8 mouse cellular contexts compared by ENCODE assay signal in genomic region chr17:17004632-17005265, GRCm38 (mm10). TPM values are rescaled to one million over a fixed set of nuclear protein-coding genes. Genes with fewer than 3 reads are reported as not detected.
DNase-seq lines count a peak whose midpoint lies in the region; ATAC-seq and TF ChIP-seq lines count a peak whose summit lies in the region.
"Not testable (repeated sequence)": the region's sequence is repeated elsewhere in the genome, so short reads cannot be mapped to it uniquely, and the experiment has no call there.

No protein-coding gene starts in this region.

- peak overlapping the region; percentile 66 for H3K9ac ChIP-seq in hindbrain, embryonic 13.5 days

- H3K36me3 ChIP-seq in hindbrain, embryonic 13.5 days, result not testable (repeated sequence)

- not testable (repeated sequence) for H3K4me1 ChIP-seq in hindbrain, embryonic 13.5 days (replicated peaks)

- not testable (repeated sequence) for H3K9me3 ChIP-seq in hindbrain, embryonic 13.5 days

- H3K4me2 ChIP-seq in hindbrain, embryonic 13.5 days, result peak overlapping the region; percentile 59

- POLR2A ChIA-PET in Patski (lab: Charles Lee), result interaction anchor here (0.6 kb wide), 1 partner anchor 307 kb away, joined by 3 read pairs; no protein-coding TSS in a partner anchor

- TF ChIP-seq CTCF in Patski (IDR thresholded peaks at IDR 0.05), result not testable (repeated sequence)

- CTCF ChIA-PET in Patski (lab: Charles Lee), result not testable (repeated sequence)

- peak; percentile 71 for DNase-seq in Patski (ENCODE audit: low read depth, low spot score)
- peak; percentile 84 to 87 for DNase-seq in cerebellum, postnatal 14 days
- peak; percentile 83 for DNase-seq in frontal cortex, postnatal 14 days (ENCODE audit: low spot score in 2 of 2)
- DNase-seq in layer of hippocampus, postnatal 25 days (ENCODE audit: extremely low spot score in 1 of 2, low spot score in 1 of 2), result peak; percentile 48 to 51
- DNase-seq in lung, postnatal 25 days (ENCODE audit: low spot score), result peak; percentile 95
- peak; percentile 95 for DNase-seq in retina, embryonic 14.5 days (ENCODE audit: low spot score)
- DNase-seq in thymus, postnatal 4 days, result peak; percentile 74

- in situ Hi-C loops in Patski (cut with MboI; ENCODE audit: low pct_unique_long_range_greater_than_20kb), result not testable (repeated sequence)

- H3K4me3 ChIP-seq in hindbrain, embryonic 13.5 days, result peak overlapping the region; percentile 48

- WGBS in hindbrain, embryonic 13.5 days, result 3% methylated on average over 16 of the region's 16 CpGs

- peak; percentile 100 for ATAC-seq in Patski
- peak; percentile 100 for ATAC-seq in hindbrain, embryonic 13.5 days (ENCODE audit: low FRiP score)

- not testable (repeated sequence) for H3K27ac ChIP-seq in hindbrain, embryonic 13.5 days

- H3K27me3 ChIP-seq in Patski; hindbrain, embryonic 13.5 days: not testable (repeated sequence)

RNA-seq across cellular contexts. Expression of gene Zfp960, which starts 59.2 kb away (rescaled TPM):
- 3.8 TPM for polyA plus RNA-seq in Patski (2021)
- polyA plus RNA-seq in hindbrain, embryonic 13.5 days (2015; fragmentation: Nextera tagmentation; extraction: Ambion mirVana), result 3.6 and 3.8 TPM in 2 replicates
- 1 to 10 TPM; 6.3 to 7.2 TPM for total RNA-seq in layer of hippocampus, postnatal 25 days (2021)
